Mouse (Mus musculus) heart, embryonic 13.5 days (tissue): ENCODE results near the gene Poc1a. TPM values are rescaled to one million over a fixed set of nuclear protein-coding genes. Genes with fewer than 3 reads are reported as not detected.
A peak's percentile ranks its signal among the peaks of the same experiment; 100 is the strongest.

ENCODE experiments used
- ATAC-seq: fragments of 200-750 bp; cut with Nextera tagmentation; 2 replicates; pipeline ENCODE4 v1.8.0; 2017; ENCODE audit warnings: moderate TSS enrichment; ENCODE audit not compliant: insufficient number of reproducible peaks, low FRiP score, low TSS enrichment; ENCODE audit errors: extremely low read depth
- H3K27ac ChIP-seq: fragments of 300-500 bp; sonication (generic); replicated peaks from 2 replicates; pipeline ENCODE4 v1.5.1; 2015; ENCODE audit warnings: moderate library complexity, mild to moderate bottlenecking, inconsistent platforms
- H3K27me3 ChIP-seq: fragments of 300-500 bp; sonication (generic); replicated peaks from 2 replicates; pipeline ENCODE4 v1.6.1; 2015; ENCODE audit warnings: mild to moderate bottlenecking, inconsistent platforms
- H3K36me3 ChIP-seq: fragments of 300-500 bp; sonication (generic); 2 replicates; pipeline ENCODE4 v1.6.1; 2015; ENCODE audit warnings: mild to moderate bottlenecking, inconsistent platforms
- H3K4me1 ChIP-seq: fragments of 300-500 bp; sonication (generic); 2 replicates; pipeline ENCODE4 v1.6.1; 2015; ENCODE audit warnings: inconsistent platforms
- H3K4me2 ChIP-seq: fragments of 300-500 bp; sonication (generic); 2 replicates; pipeline ENCODE4 v1.6.1; 2015; ENCODE audit warnings: inconsistent platforms, mild to moderate bottlenecking, moderate library complexity
- H3K4me3 ChIP-seq: fragments of 300-500 bp; sonication (generic); 2 replicates; pipeline ENCODE4 v1.5.1; 2015; ENCODE audit warnings: moderate library complexity, mild to moderate bottlenecking, inconsistent platforms
- H3K9ac ChIP-seq: fragments of 300-500 bp; sonication (generic); 2 replicates; pipeline ENCODE4 v1.6.1; 2015; ENCODE audit warnings: inconsistent platforms, mild to moderate bottlenecking, moderate library complexity
- H3K9me3 ChIP-seq: fragments of 300-500 bp; sonication (generic); 2 replicates; pipeline ENCODE4 v1.6.1; 2016; ENCODE audit warnings: inconsistent platforms
- WGBS: fragments of 180-500 bp; shearing (Covaris S2); methylation state at CpG from one replicate; pipeline ENCODE4 v1.1.7; 2015; ENCODE audit warnings: mixed read lengths; 5-methylcytosine and 5-hydroxymethylcytosine counted together
- polyA plus RNA-seq: library from polyadenylated mRNA; unstranded; fragments of >200 nt; fragmentation: Nextera tagmentation; extraction: Ambion mirVana; gene quantifications from 2 replicates; pipeline ENCODE4 v1.2.1, GENCODE M21; 2015

The Poc1a gene
- polyA plus RNA-seq, 1 experiment from 2014 or later: 26.4 TPM

- Histone ChIP-seq H3K27me3 (no peaks in the 10 kb centered on the region), H3K9me3 (0 out of 2 replicates have a peak, but pooled peaks cover 10% of the 10 kb centered on the region), H3K9ac (0 out of 2 replicates have a peak overlapping the region, but pooled peaks have one; percentile 5), H3K36me3 (no peaks in the 10 kb centered on the region), H3K4me1 (peaks cover 44% of the 10 kb centered on the region), H3K4me2 (no peak overlapping the region), H3K4me3 (no peak overlapping the region), H3K27ac (no peak overlapping the region)
- WGBS: 79% methylated on average over 12 of the region's 12 CpGs
- ATAC-seq: no peak
Measured at GRCm38 (mm10) chr9:106386181-106386864, 105.5 kb downstream of the Poc1a start.

GRCm38 (mm10) chr9:106392828-106393527, 112.1 kb downstream of the Poc1a start:
- 55% methylated on average over 11 of the region's 11 CpGs for WGBS
- no peak overlapping the region for H3K4me2 ChIP-seq
- H3K27ac ChIP-seq: 0 out of 2 replicates have a peak overlapping the region, but pooled peaks have one; percentile 29

DNA sequence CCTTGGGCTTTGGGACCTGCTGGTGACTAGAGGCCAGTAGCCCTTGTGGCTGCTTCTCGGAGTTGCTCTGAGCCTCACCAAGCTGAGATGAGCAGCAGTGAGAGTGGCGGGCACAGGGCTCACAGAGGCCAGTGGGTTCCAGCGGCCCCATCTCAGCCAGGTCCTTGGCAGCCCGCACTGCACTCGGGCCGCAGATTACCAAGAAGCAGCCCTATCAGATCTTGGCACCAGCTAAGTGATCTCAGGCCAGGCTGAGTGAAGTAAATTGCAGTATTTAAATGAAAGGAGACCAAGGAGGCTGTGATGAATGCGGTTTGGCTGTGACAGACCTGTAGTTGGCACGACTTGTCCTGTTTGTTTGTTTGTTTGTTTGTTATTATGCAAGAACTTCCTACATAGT, 112.7 kb downstream of the Poc1a start:
- ATAC-seq: no peak
- H3K9me3 ChIP-seq: 0 out of 2 replicates have a peak, but pooled peaks cover 10% of the 10 kb centered on the region
- H3K9ac ChIP-seq: no peak overlapping the region
- no peak overlapping the region for H3K4me3 ChIP-seq
- peaks cover 57% of the 10 kb centered on the region for H3K4me1 ChIP-seq
- H3K27ac ChIP-seq: no peak overlapping the region
- no peak overlapping the region for H3K4me2 ChIP-seq
- no peaks in the 10 kb centered on the region for H3K36me3 ChIP-seq
- WGBS: 70% methylated on average over 8 of the region's 8 CpGs
- H3K27me3 ChIP-seq: no peaks in the 10 kb centered on the region

More at GRCm38 (mm10) chr9:106392828-106393527, 112.1 kb downstream of the Poc1a start:
- ATAC-seq: no peak
- Histone ChIP-seq H3K4me1 (peaks cover 54% of the 10 kb centered on the region), H3K9me3 (0 out of 2 replicates have a peak, but pooled peaks cover 10% of the 10 kb centered on the region), H3K27me3 (no peaks in the 10 kb centered on the region), H3K4me3 (no peak overlapping the region), H3K36me3 (no peaks in the 10 kb centered on the region), H3K9ac (no peak overlapping the region)

GRCm38 (mm10) chr9:106394649-106395602, 114.1 kb downstream of the Poc1a start:
- 51% methylated on average over 11 of the region's 11 CpGs for WGBS
- Histone ChIP-seq H3K27ac (no peak overlapping the region), H3K4me2 (no peak overlapping the region), H3K4me3 (no peak overlapping the region), H3K36me3 (no peaks in the 10 kb centered on the region), H3K4me1 (peaks cover 64% of the 10 kb centered on the region), H3K9ac (peak overlapping the region; percentile 39; the same call in 1 of the 2 replicates), H3K27me3 (no peaks in the 10 kb centered on the region), H3K9me3 (no peaks in the 10 kb centered on the region)
- no peak for ATAC-seq

- H3K27me3 ChIP-seq: no peaks in the 10 kb centered on the region
- no peaks in the 10 kb centered on the region for H3K36me3 ChIP-seq
- H3K9ac ChIP-seq: no peak overlapping the region; the same call in 1 of the 2 replicates
- 16% methylated on average over 4 of the region's 4 CpGs for whole genome bisulfite sequencing
- no peak overlapping the region for H3K4me3 ChIP-seq
- H3K4me2 ChIP-seq: 0 out of 2 replicates have a peak overlapping the region, but pooled peaks have one; percentile 18
- ATAC-seq: no peak
- peaks cover 62% of the 10 kb centered on the region for H3K4me1 ChIP-seq
- no peaks in the 10 kb centered on the region for H3K9me3 ChIP-seq
- H3K27ac ChIP-seq: peak overlapping the region; percentile 73
Measured at GRCm38 (mm10) chr9:106397733-106398132, 116.9 kb downstream of the Poc1a start.

GRCm38 (mm10) chr9:106398667-106399311, 117.9 kb downstream of the Poc1a start:
- no peak for ATAC-seq
- no peak overlapping the region for H3K27ac ChIP-seq
- H3K4me1 ChIP-seq: peaks cover 62% of the 10 kb centered on the region

GRCm38 (mm10) chr9:106399808-106400207, 118.9 kb downstream of the Poc1a start:
- Histone ChIP-seq H3K4me3 (no peak overlapping the region), H3K27ac (no peak overlapping the region), H3K9ac (no peak overlapping the region), H3K4me1 (peaks cover 57% of the 10 kb centered on the region), H3K27me3 (no peaks in the 10 kb centered on the region), H3K4me2 (no peak overlapping the region), H3K9me3 (no peaks in the 10 kb centered on the region), H3K36me3 (no peaks in the 10 kb centered on the region)
- no peak for ATAC-seq
- 88% methylated on average over 3 of the region's 3 CpGs for WGBS

More at GRCm38 (mm10) chr9:106398667-106399311, 117.9 kb downstream of the Poc1a start:
- no peak overlapping the region for H3K9ac ChIP-seq
- H3K4me3 ChIP-seq: no peak overlapping the region
- no peak overlapping the region for H3K4me2 ChIP-seq
- no peaks in the 10 kb centered on the region for H3K27me3 ChIP-seq
- no peaks in the 10 kb centered on the region for H3K9me3 ChIP-seq
- H3K36me3 ChIP-seq: no peaks in the 10 kb centered on the region
- 56% methylated on average over 9 of the region's 9 CpGs for WGBS

Other genes with a start within 250 kb of the Poc1a start
- gene Col6a4, start 184.3 kb upstream of the Poc1a start, polyA plus RNA-seq: 0.03 and 0.06 TPM in 2 replicates
- gene Glyctk, start 122.9 kb upstream of the Poc1a start, polyA plus RNA-seq: 1.5 and 1.6 TPM in 2 replicates
- 16.0 and 18.1 TPM in 2 replicates for gene Wdr82, start 110.1 kb upstream of the Poc1a start, polyA plus RNA-seq
- gene Ppm1m, start 81.3 kb upstream of the Poc1a start, polyA plus RNA-seq: 26.7 and 29.0 TPM in 2 replicates
- 43.3 and 46.9 TPM in 2 replicates for gene Twf2, start 78.0 kb upstream of the Poc1a start, polyA plus RNA-seq
- not detected in 2 replicates for gene Tlr9, start 58.5 kb upstream of the Poc1a start, polyA plus RNA-seq
- gene Alas1, start 32.4 kb upstream of the Poc1a start, polyA plus RNA-seq: 131 and 145 TPM in 2 replicates
- gene Dusp7, start 87.6 kb downstream of the Poc1a start, polyA plus RNA-seq: 8.6 and 10.4 TPM in 2 replicates
- 659 and 696 TPM in 2 replicates for gene Rpl29, start 148.4 kb downstream of the Poc1a start, polyA plus RNA-seq
- 25.7 and 27.2 TPM in 2 replicates for gene Acy1, start 157.3 kb downstream of the Poc1a start, polyA plus RNA-seq
- 7.4 and 7.7 TPM in 2 replicates for gene Abhd14b, start 166.4 kb downstream of the Poc1a start, polyA plus RNA-seq
- 44.8 and 53.3 TPM in 2 replicates for gene Abhd14a, start 166.6 kb downstream of the Poc1a start, polyA plus RNA-seq
- gene Pcbp4, start 172.2 kb downstream of the Poc1a start, polyA plus RNA-seq: 82.0 and 85.0 TPM in 2 replicates
- 0.19 and 0.31 TPM in 2 replicates for gene Gpr62, start 184.9 kb downstream of the Poc1a start, polyA plus RNA-seq
- 29.2 and 29.7 TPM in 2 replicates for gene Rrp9, start 194.9 kb downstream of the Poc1a start, polyA plus RNA-seq
- 1.2 and 1.6 TPM in 2 replicates for gene Parp3, start 195.9 kb downstream of the Poc1a start, polyA plus RNA-seq
- gene Iqcf1, start 218.9 kb downstream of the Poc1a start, polyA plus RNA-seq: not detected in 2 replicates
- gene Iqcf5, start 233.5 kb downstream of the Poc1a start, polyA plus RNA-seq: not detected in 2 replicates